Mouse (Mus musculus) testis, adult 2 months (tissue): ENCODE results near the gene Cpb2. TPM values are rescaled to one million over a fixed set of nuclear protein-coding genes. Genes with fewer than 3 reads are reported as not detected.

Source experiments
- H3K27ac ChIP-seq: fragments of 200-500 bp; 2 replicates; pipeline ENCODE4 v1.5.1; 2012; ENCODE audit warnings: low read depth, low read length; ENCODE audit not compliant: control insufficient read depth, insufficient read depth
- H3K27me3 ChIP-seq: fragments of 200-500 bp; 2 replicates; pipeline ENCODE4 v1.6.1; 2012; ENCODE audit warnings: mild to moderate bottlenecking, low read length, moderate library complexity; ENCODE audit not compliant: control insufficient read depth, insufficient read depth
- H3K36me3 ChIP-seq: fragments of 200-500 bp; 2 replicates; pipeline ENCODE4 v1.6.1; 2012; ENCODE audit warnings: mild to moderate bottlenecking, low read length; ENCODE audit not compliant: control insufficient read depth, insufficient read depth
- H3K4me1 ChIP-seq: fragments of 200-500 bp; 2 replicates; pipeline ENCODE4 v1.6.1; 2012; ENCODE audit warnings: low read length; ENCODE audit not compliant: control insufficient read depth, insufficient read depth
- H3K4me3 ChIP-seq: fragments of 200-500 bp; 2 replicates; pipeline ENCODE4 v1.5.1; 2012; ENCODE audit warnings: low read depth, mild to moderate bottlenecking, low read length, moderate library complexity, mixed read lengths; ENCODE audit not compliant: control insufficient read depth
- CTCF ChIP-seq: fragments of 200-500 bp; IDR thresholded peaks from 2 replicates; pipeline ENCODE4 v1.5.1; 2012; ENCODE audit warnings: low read depth, mild to moderate bottlenecking, inconsistent platforms, low read length, moderate library complexity; ENCODE audit not compliant: control insufficient read depth, insufficient read depth, insufficient replicate concordance
- POLR2A ChIP-seq: fragments of 200-500 bp; IDR thresholded peaks from 2 replicates; pipeline ENCODE4 v1.6.1; 2012; ENCODE audit warnings: low read depth, mild to moderate bottlenecking, inconsistent platforms, low read length, moderate library complexity; ENCODE audit not compliant: control insufficient read depth
- polyA plus RNA-seq: library from polyadenylated mRNA; depleted of rRNA; stranded (reverse); fragments of >200 nt; gene quantifications from 2 replicates; pipeline ENCODE4 v1.2.3, GENCODE M21; 2012

Cpb2 gene
- polyA plus RNA-seq, 1 experiment, result not detected

DNA sequence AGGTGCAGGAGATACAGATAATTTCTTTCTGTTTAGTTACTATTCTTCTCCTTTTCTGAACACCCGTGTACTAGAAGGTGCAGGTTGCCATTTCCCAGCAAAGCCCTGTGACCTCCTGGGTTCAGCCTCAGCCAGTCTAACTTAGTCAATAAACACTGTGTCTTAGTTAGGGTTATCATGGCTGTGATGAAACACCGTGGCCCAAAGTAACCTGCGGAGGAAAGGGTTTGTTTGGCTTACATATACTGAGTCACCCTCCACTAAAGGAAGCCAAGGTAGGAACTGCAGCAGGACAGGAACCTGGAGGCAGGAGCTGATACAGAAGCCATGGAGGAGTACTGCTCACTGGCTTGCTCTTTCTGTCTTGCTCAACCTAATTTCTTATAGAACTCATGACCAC lies 8.3 kb downstream of the Cpb2 start:
- H3K36me3 ChIP-seq, result no peaks in the 10 kb centered on the region
- no peak for TF ChIP-seq CTCF
- TF ChIP-seq POLR2A, result no peak

DNA sequence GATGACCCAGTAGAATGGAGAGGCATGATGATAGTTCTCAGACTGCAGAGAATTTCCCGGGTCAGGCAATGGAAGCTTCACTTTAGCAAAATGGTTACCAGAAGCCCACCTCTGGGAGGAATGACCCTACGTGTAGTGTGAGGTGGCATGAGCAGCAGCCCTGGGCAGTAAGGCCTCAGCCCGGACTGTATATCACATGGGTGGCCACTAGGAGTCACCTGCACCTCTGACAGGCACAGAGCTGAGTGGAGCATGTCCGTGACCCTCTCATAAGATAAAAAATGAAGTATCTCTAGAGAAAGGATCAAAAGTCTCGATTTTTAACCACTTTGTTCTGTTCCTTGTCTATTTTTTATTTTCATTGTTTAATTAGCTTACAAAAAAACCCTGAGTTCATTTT lies 14.4 kb downstream of the Cpb2 start:
- Histone ChIP-seq H3K27me3 (no peaks in the 10 kb centered on the region), H3K27ac (no peak overlapping the region), H3K4me3 (no peak overlapping the region), H3K36me3 (no peaks in the 10 kb centered on the region), H3K4me1 (no peaks in the 10 kb centered on the region)
- TF ChIP-seq POLR2A, result no peak
- peak; percentile 24; the same call in 1 of the 2 replicates for TF ChIP-seq CTCF

More for the DNA sequence above, 8.3 kb downstream of the Cpb2 start:
- Histone ChIP-seq H3K27ac (no peak overlapping the region), H3K27me3 (no peaks in the 10 kb centered on the region), H3K4me3 (no peak overlapping the region), H3K4me1 (no peaks in the 10 kb centered on the region)

GRCm38 (mm10) chr14:75269531-75269930 lies 27.4 kb downstream of the Cpb2 start:
- no peaks in the 10 kb centered on the region for H3K27me3 ChIP-seq
- no peak overlapping the region for H3K27ac ChIP-seq
- H3K36me3 ChIP-seq, result no peaks in the 10 kb centered on the region

GRCm38 (mm10) chr14:75279716-75280115 lies 37.6 kb downstream of the Cpb2 start:
- no peaks in the 10 kb centered on the region for H3K36me3 ChIP-seq
- H3K4me1 ChIP-seq, result peaks cover 3% of the 10 kb centered on the region
- H3K27ac ChIP-seq, result no peak overlapping the region
- no peak overlapping the region for H3K4me3 ChIP-seq
- H3K27me3 ChIP-seq, result no peaks in the 10 kb centered on the region
- TF ChIP-seq CTCF (no peak), POLR2A (no peak)

More at GRCm38 (mm10) chr14:75269531-75269930, 27.4 kb downstream of the Cpb2 start:
- Histone ChIP-seq H3K4me3 (no peak overlapping the region), H3K4me1 (no peaks in the 10 kb centered on the region)
- TF ChIP-seq POLR2A (no peak), CTCF (no peak)

DNA sequence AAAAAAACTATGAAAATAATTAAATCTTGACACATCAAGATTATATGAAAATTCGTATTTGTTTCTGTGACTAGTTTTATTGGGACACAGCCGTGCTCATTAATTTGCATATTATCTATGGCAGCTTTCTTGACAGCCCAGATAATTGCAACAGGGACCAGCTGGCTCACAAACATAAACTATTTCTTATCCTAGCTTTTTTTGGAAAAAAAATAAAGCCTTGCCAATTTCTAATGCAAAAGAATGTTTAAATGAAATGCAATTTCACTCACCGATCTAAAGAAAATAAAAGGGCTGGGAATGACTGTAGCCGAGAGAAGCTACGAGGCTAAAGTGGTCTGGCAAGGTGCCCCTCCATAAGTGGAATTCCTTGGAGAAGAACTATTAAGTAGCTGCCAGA lies 38.3 kb downstream of the Cpb2 start:
- Histone ChIP-seq H3K4me3 (no peak overlapping the region), H3K36me3 (no peaks in the 10 kb centered on the region), H3K4me1 (peaks cover 4% of the 10 kb centered on the region), H3K27ac (no peak overlapping the region), H3K27me3 (no peaks in the 10 kb centered on the region)
- TF ChIP-seq CTCF, result no peak

DNA sequence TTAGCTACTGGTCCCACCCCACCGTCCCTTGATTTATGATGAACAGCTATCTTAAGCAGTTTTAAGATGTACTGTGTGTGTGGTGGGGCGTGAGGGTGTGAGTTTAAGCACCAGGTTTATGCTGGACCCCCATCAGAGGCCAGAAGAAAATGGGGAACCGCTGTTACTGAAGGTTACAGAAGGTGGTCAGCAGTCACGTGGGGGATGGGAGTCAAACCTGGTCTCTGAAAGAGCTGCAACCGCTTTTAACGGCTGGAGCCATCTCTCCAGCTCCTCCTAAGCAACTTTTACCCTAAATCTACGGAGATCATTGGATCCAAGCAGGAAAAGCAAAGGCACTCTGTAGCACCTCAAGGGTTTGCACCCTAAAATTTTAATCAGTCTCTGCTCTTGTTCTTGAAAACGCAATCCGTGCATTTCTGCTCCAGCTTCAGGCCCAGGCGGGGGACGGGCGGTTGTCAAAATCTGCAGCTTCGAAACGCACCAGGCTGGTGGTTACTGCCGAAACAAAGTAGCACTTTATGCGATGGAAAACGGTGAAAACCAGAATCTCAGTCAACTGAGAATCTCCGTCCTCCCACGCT lies 41.6 kb downstream of the Cpb2 start:
- Histone ChIP-seq H3K4me1 (peaks cover 4% of the 10 kb centered on the region), H3K27me3 (no peaks in the 10 kb centered on the region), H3K4me3 (peak overlapping the region; percentile 99), H3K27ac (peak overlapping the region; percentile 92), H3K36me3 (no peaks in the 10 kb centered on the region)
- TF ChIP-seq CTCF (no peak), POLR2A (no peak)

GRCm38 (mm10) chr14:75284193-75284915 lies 42.3 kb downstream of the Cpb2 start, which contains the start of gene Zc3h13:
Gene Zc3h13, plus strand, starts transcription at chr14:75284373.
- Histone ChIP-seq H3K27ac (peak within 1 kb of the TSS; percentile 92), H3K4me3 (peak within 1 kb of the TSS; percentile 99), H3K36me3 (no peaks in the 10 kb centered on the region), H3K27me3 (no peaks in the 10 kb centered on the region), H3K4me1 (peaks cover 4% of the 10 kb centered on the region)
- TF ChIP-seq CTCF (no peak), POLR2A (peak; percentile 98)
